Mouse (Mus musculus) lung, embryonic 15.5 days (tissue): Measurements from ENCODE around the gene Slco4a1. TPM values are rescaled to one million over a fixed set of nuclear protein-coding genes. Genes with fewer than 3 reads are reported as not detected.

Experiments
- ATAC-seq: fragments of 200-750 bp; cut with Nextera tagmentation; 2 replicates; pipeline ENCODE4 v1.8.0; 2017; ENCODE audit warnings: moderate number of reproducible peaks, borderline replicate concordance; ENCODE audit not compliant: low FRiP score, low TSS enrichment; ENCODE audit errors: extremely low read depth
- H3K27ac ChIP-seq: fragments of 300-500 bp; sonication (generic); 2 replicates; pipeline ENCODE4 v1.5.1; 2015; ENCODE audit warnings: moderate library complexity, mild to moderate bottlenecking, inconsistent platforms
- H3K27me3 ChIP-seq: fragments of 300-500 bp; sonication (generic); 2 replicates; pipeline ENCODE4 v1.6.1; 2015; ENCODE audit warnings: inconsistent platforms
- H3K36me3 ChIP-seq: fragments of 300-500 bp; sonication (generic); 2 replicates; pipeline ENCODE4 v1.6.1; 2015; ENCODE audit warnings: inconsistent platforms
- H3K4me1 ChIP-seq: fragments of 300-500 bp; sonication (generic); 2 replicates; pipeline ENCODE4 v1.6.1; 2015; ENCODE audit warnings: inconsistent platforms
- H3K4me2 ChIP-seq: fragments of 300-500 bp; sonication (generic); 2 replicates; pipeline ENCODE4 v1.6.1; 2015; ENCODE audit warnings: inconsistent platforms, mild to moderate bottlenecking, moderate library complexity
- H3K4me3 ChIP-seq: fragments of 300-500 bp; sonication (generic); 2 replicates; pipeline ENCODE4 v1.5.1; 2015; ENCODE audit warnings: mild to moderate bottlenecking, inconsistent platforms
- H3K9ac ChIP-seq: fragments of 300-500 bp; sonication (generic); 2 replicates; pipeline ENCODE4 v1.6.1; 2015; ENCODE audit warnings: inconsistent platforms
- H3K9me3 ChIP-seq: fragments of 300-500 bp; sonication (generic); 2 replicates; pipeline ENCODE4 v1.6.1; 2016; ENCODE audit warnings: inconsistent platforms
- WGBS: fragments of 180-500 bp; shearing (Covaris S2); methylation state at CpG from one replicate; pipeline ENCODE4 v1.1.7; 2015; 5-methylcytosine and 5-hydroxymethylcytosine counted together
- polyA plus RNA-seq: library from polyadenylated mRNA; unstranded; fragments of >200 nt; fragmentation: Nextera tagmentation; extraction: Ambion mirVana; gene quantifications from 2 replicates; pipeline ENCODE4 v1.2.1, GENCODE M21; 2015

Gene Slco4a1
- polyA plus RNA-seq, 1 experiment from 2014 or later: 1.2 TPM

GRCm38 (mm10) chr2:180432042-180432668, 23.9 kb upstream of the Slco4a1 start:
- H3K4me2 ChIP-seq: no peak overlapping the region
- no peaks in the 10 kb centered on the region for H3K9me3 ChIP-seq
- H3K4me1 ChIP-seq: 0 out of 2 replicates have a peak, but pooled peaks cover 4% of the 10 kb centered on the region
- H3K36me3 ChIP-seq: no peaks in the 10 kb centered on the region
- H3K4me3 ChIP-seq: no peak overlapping the region
- 15% methylated on average over 10 of the region's 10 CpGs for WGBS
- no peaks in the 10 kb centered on the region; the same call in 1 of the 2 replicates for H3K27me3 ChIP-seq
- ATAC-seq: peak; percentile 16; the same call in 1 of the 2 replicates
- H3K27ac ChIP-seq: no peak overlapping the region
- no peak overlapping the region for H3K9ac ChIP-seq

GRCm38 (mm10) chr2:180432751-180433150, 23.3 kb upstream of the Slco4a1 start:
- H3K27me3 ChIP-seq: no peaks in the 10 kb centered on the region; the same call in 1 of the 2 replicates
- no peak overlapping the region for H3K9ac ChIP-seq
- no peak overlapping the region for H3K4me3 ChIP-seq
- H3K4me1 ChIP-seq: 0 out of 2 replicates have a peak, but pooled peaks cover 4% of the 10 kb centered on the region
- no peaks in the 10 kb centered on the region for H3K9me3 ChIP-seq
- H3K4me2 ChIP-seq: no peak overlapping the region
- 67% methylated on average over 10 of the region's 10 CpGs for WGBS
- H3K36me3 ChIP-seq: no peaks in the 10 kb centered on the region
- no peak for ATAC-seq
- no peak overlapping the region for H3K27ac ChIP-seq

- WGBS: 79% methylated on average over 7 of the region's 7 CpGs
- H3K9me3 ChIP-seq: no peaks in the 10 kb centered on the region
- ATAC-seq: no peak
These were observed 22.7 kb upstream of the Slco4a1 start for GRCm38 (mm10) chr2:180433350-180433749.

GRCm38 (mm10) chr2:180435341-180435926, 20.6 kb upstream of the Slco4a1 start:
- H3K4me2 ChIP-seq: no peak overlapping the region
- 0 out of 2 replicates have a peak, but pooled peaks cover under 1% of the 10 kb centered on the region for H3K4me1 ChIP-seq
- H3K27ac ChIP-seq: no peak overlapping the region
- no peaks in the 10 kb centered on the region for H3K36me3 ChIP-seq
- no peak overlapping the region for H3K9ac ChIP-seq
- H3K9me3 ChIP-seq: no peaks in the 10 kb centered on the region
- no peak for ATAC-seq
- 38% methylated on average over 4 of the region's 4 CpGs for WGBS
- H3K4me3 ChIP-seq: no peak overlapping the region
- H3K27me3 ChIP-seq: no peaks in the 10 kb centered on the region; the same call in 1 of the 2 replicates

More at GRCm38 (mm10) chr2:180433350-180433749, 22.7 kb upstream of the Slco4a1 start:
- no peak overlapping the region for H3K4me2 ChIP-seq
- no peak overlapping the region for H3K27ac ChIP-seq
- no peaks in the 10 kb centered on the region for H3K36me3 ChIP-seq
- no peak overlapping the region for H3K9ac ChIP-seq
- H3K4me1 ChIP-seq: 0 out of 2 replicates have a peak, but pooled peaks cover 4% of the 10 kb centered on the region
- H3K27me3 ChIP-seq: no peaks in the 10 kb centered on the region; the same call in 1 of the 2 replicates
- H3K4me3 ChIP-seq: no peak overlapping the region

GRCm38 (mm10) chr2:180437149-180437864, 18.7 kb upstream of the Slco4a1 start:
- Histone ChIP-seq H3K4me3 (no peak overlapping the region), H3K27ac (no peak overlapping the region), H3K9me3 (no peaks in the 10 kb centered on the region), H3K4me1 (0 out of 2 replicates have a peak, but pooled peaks cover 8% of the 10 kb centered on the region), H3K27me3 (no peaks in the 10 kb centered on the region), H3K9ac (no peak overlapping the region), H3K36me3 (no peaks in the 10 kb centered on the region), H3K4me2 (no peak overlapping the region)
- no peak for ATAC-seq
- 50% methylated on average over 5 of the region's 5 CpGs for WGBS

- Histone ChIP-seq H3K4me1 (0 out of 2 replicates have a peak, but pooled peaks cover 8% of the 10 kb centered on the region), H3K9ac (no peak overlapping the region), H3K27me3 (no peaks in the 10 kb centered on the region), H3K9me3 (no peaks in the 10 kb centered on the region), H3K27ac (no peak overlapping the region), H3K4me3 (no peak overlapping the region), H3K36me3 (no peaks in the 10 kb centered on the region), H3K4me2 (no peak overlapping the region)
- 70% methylated on average over 3 of the region's 3 CpGs for WGBS
- ATAC-seq: no peak
These were observed 16.3 kb upstream of the Slco4a1 start for GRCm38 (mm10) chr2:180439791-180440190.

GRCm38 (mm10) chr2:180440596-180441332, 15.3 kb upstream of the Slco4a1 start:
- peak overlapping the region; percentile 24; the same call in 1 of the 2 replicates for H3K27ac ChIP-seq
- no peak overlapping the region for H3K4me3 ChIP-seq
- peaks cover 2% of the 10 kb centered on the region; the same call in 1 of the 2 replicates for H3K27me3 ChIP-seq
- ATAC-seq: 0 out of 2 replicates have a peak, but pooled peaks have one; percentile 40
- WGBS: 60% methylated on average over 9 of the region's 9 CpGs
- no peak overlapping the region for H3K9ac ChIP-seq
- 0 out of 2 replicates have a peak, but pooled peaks cover 8% of the 10 kb centered on the region for H3K4me1 ChIP-seq
- H3K4me2 ChIP-seq: no peak overlapping the region
- H3K36me3 ChIP-seq: no peaks in the 10 kb centered on the region
- no peaks in the 10 kb centered on the region for H3K9me3 ChIP-seq

- H3K27ac ChIP-seq: no peak overlapping the region
- H3K4me2 ChIP-seq: no peak overlapping the region
- peaks cover 2% of the 10 kb centered on the region; the same call in 1 of the 2 replicates for H3K27me3 ChIP-seq
- ATAC-seq: no peak
- H3K9ac ChIP-seq: no peak overlapping the region
- no peaks in the 10 kb centered on the region for H3K36me3 ChIP-seq
- H3K4me1 ChIP-seq: 0 out of 2 replicates have a peak, but pooled peaks cover 8% of the 10 kb centered on the region
- 61% methylated on average over 5 of the region's 5 CpGs for WGBS
- no peak overlapping the region for H3K4me3 ChIP-seq
- H3K9me3 ChIP-seq: no peaks in the 10 kb centered on the region
These were observed 14.0 kb upstream of the Slco4a1 start for GRCm38 (mm10) chr2:180442061-180442460.

- Histone ChIP-seq H3K27me3 (peaks cover 2% of the 10 kb centered on the region; the same call in 1 of the 2 replicates), H3K27ac (no peak overlapping the region), H3K4me2 (no peak overlapping the region), H3K9ac (no peak overlapping the region), H3K9me3 (no peaks in the 10 kb centered on the region), H3K4me3 (no peak overlapping the region), H3K36me3 (no peaks in the 10 kb centered on the region), H3K4me1 (0 out of 2 replicates have a peak, but pooled peaks cover 8% of the 10 kb centered on the region)
- no peak for ATAC-seq
- 51% methylated on average over 7 of the region's 7 CpGs for WGBS
These were observed 12.2 kb upstream of the Slco4a1 start for GRCm38 (mm10) chr2:180443861-180444260.

GRCm38 (mm10) chr2:180444957-180445785, 10.9 kb upstream of the Slco4a1 start:
- Histone ChIP-seq H3K4me1 (0 out of 2 replicates have a peak, but pooled peaks cover 8% of the 10 kb centered on the region), H3K27me3 (peaks cover 2% of the 10 kb centered on the region; the same call in 1 of the 2 replicates), H3K9ac (no peak overlapping the region), H3K9me3 (no peaks in the 10 kb centered on the region), H3K36me3 (no peaks in the 10 kb centered on the region), H3K27ac (no peak overlapping the region), H3K4me2 (no peak overlapping the region), H3K4me3 (no peak overlapping the region)
- WGBS: 36% methylated on average over 9 of the region's 9 CpGs
- no peak for ATAC-seq
